Mouse (Mus musculus) lung, embryonic 16.5 days (tissue): ENCODE measurements at regions not wholly inside any gene's neighbourhood (a gene's known extent, or its start where the extent isn't known, plus 50 kb on each side); places are given as distances from the start of the nearest gene placed in this dataset.
A peak's percentile ranks its signal among the peaks of the same experiment; 100 is the strongest.

Experiments
- ATAC-seq: fragments of 200-750 bp; cut with Nextera tagmentation; 2 replicates; pipeline ENCODE4 v1.8.0; 2017; ENCODE audit warnings: low read depth, mild to moderate bottlenecking, moderate library complexity
- H3K27ac ChIP-seq: fragments of 300-500 bp; sonication (generic); 2 replicates; pipeline ENCODE4 v1.5.1; 2014; ENCODE audit warnings: mild to moderate bottlenecking, control low read depth, low read length
- H3K27me3 ChIP-seq: fragments of 300-500 bp; sonication (generic); 2 replicates; pipeline ENCODE4 v1.6.1; 2014; ENCODE audit warnings: low read depth, low read length, mixed read lengths; ENCODE audit not compliant: control insufficient read depth, insufficient read depth
- H3K36me3 ChIP-seq: fragments of 300-500 bp; sonication (generic); 2 replicates; pipeline ENCODE4 v1.6.1; 2014; ENCODE audit warnings: low read length; ENCODE audit not compliant: control insufficient read depth, insufficient read depth
- H3K4me1 ChIP-seq: fragments of 300-500 bp; sonication (generic); replicated peaks from 2 replicates; pipeline ENCODE4 v1.6.1; 2014; ENCODE audit warnings: low read length, mixed read lengths; ENCODE audit not compliant: control insufficient read depth, insufficient read depth
- H3K4me2 ChIP-seq: fragments of 300-500 bp; sonication (generic); 2 replicates; pipeline ENCODE4 v1.6.1; 2014; ENCODE audit warnings: low read depth, low read length, control low read depth
- H3K4me3 ChIP-seq: fragments of 300-500 bp; sonication (generic); 2 replicates; pipeline ENCODE4 v1.5.1; 2014; ENCODE audit warnings: mild to moderate bottlenecking, low read length, control low read depth
- H3K9ac ChIP-seq: fragments of 300-500 bp; sonication (generic); 2 replicates; pipeline ENCODE4 v1.6.1; 2014; ENCODE audit warnings: low read length, control low read depth
- H3K9me3 ChIP-seq: fragments of 300-500 bp; sonication (generic); 2 replicates; pipeline ENCODE4 v1.6.1; 2016; ENCODE audit warnings: low read length; ENCODE audit not compliant: control insufficient read depth
- WGBS: fragments of 180-500 bp; shearing (Covaris S2); extraction: QIAGEN DNeasy Blood & Tissue Kit; methylation state at CpG from one replicate; pipeline ENCODE4 v1.1.7; 2014; 5-methylcytosine and 5-hydroxymethylcytosine counted together

- Histone ChIP-seq H3K36me3 (no peaks in the 10 kb centered on the region), H3K9me3 (0 out of 2 replicates have a peak, but pooled peaks cover 2% of the 10 kb centered on the region), H3K4me3 (no peak overlapping the region), H3K27ac (no peak overlapping the region), H3K27me3 (no peaks in the 10 kb centered on the region), H3K9ac (no peak overlapping the region), H3K4me2 (no peak overlapping the region), H3K4me1 (no peaks in the 10 kb centered on the region)
- 85% methylated on average over 11 of the region's 11 CpGs for WGBS
- ATAC-seq: no peak
Measured at GRCm38 (mm10) chr5:106191141-106191540, 266.8 kb downstream of the Barhl2 start.

DNA sequence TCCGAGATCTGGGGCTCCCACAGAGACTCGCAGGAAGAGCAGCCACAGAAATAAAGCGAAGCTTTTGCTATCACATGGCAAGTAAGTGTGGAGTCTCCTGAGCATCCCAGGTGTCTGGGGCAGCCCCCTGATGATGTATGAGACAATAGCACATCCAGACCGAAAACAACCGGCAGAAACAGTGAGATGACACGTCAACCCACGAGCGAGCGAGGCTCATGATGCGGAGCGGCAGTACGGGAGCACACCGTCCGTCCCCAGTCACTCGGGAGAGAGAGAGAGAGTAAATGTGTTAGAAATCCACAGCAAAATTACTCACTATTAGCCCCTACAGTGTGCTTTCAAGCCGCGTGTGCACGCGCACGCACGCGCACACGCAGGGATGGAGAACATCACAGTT is 276.2 kb downstream of the Barhl2 start:
- ATAC-seq: no peak
- no peak overlapping the region for H3K4me2 ChIP-seq
- no peaks in the 10 kb centered on the region for H3K36me3 ChIP-seq
- no peaks in the 10 kb centered on the region for H3K27me3 ChIP-seq
- H3K27ac ChIP-seq: no peak overlapping the region
- no peak overlapping the region for H3K9ac ChIP-seq
- no peak overlapping the region for H3K4me3 ChIP-seq
- WGBS: 89% methylated on average over 23 of the region's 23 CpGs
- no peaks in the 10 kb centered on the region for H3K9me3 ChIP-seq
- H3K4me1 ChIP-seq: no peaks in the 10 kb centered on the region

- no peak overlapping the region for H3K4me3 ChIP-seq
- H3K36me3 ChIP-seq: no peaks in the 10 kb centered on the region
- H3K9ac ChIP-seq: no peak overlapping the region
- peaks cover 5% of the 10 kb centered on the region for H3K4me1 ChIP-seq
- ATAC-seq: no peak; the same call in 1 of the 2 replicates
- H3K27ac ChIP-seq: no peak overlapping the region
- H3K4me2 ChIP-seq: no peak overlapping the region
- no peaks in the 10 kb centered on the region for H3K9me3 ChIP-seq
- 12% methylated on average over 3 of the region's 3 CpGs for WGBS
- no peaks in the 10 kb centered on the region for H3K27me3 ChIP-seq
Measured at GRCm38 (mm10) chr5:106172162-106172561, 285.8 kb downstream of the Barhl2 start.

DNA sequence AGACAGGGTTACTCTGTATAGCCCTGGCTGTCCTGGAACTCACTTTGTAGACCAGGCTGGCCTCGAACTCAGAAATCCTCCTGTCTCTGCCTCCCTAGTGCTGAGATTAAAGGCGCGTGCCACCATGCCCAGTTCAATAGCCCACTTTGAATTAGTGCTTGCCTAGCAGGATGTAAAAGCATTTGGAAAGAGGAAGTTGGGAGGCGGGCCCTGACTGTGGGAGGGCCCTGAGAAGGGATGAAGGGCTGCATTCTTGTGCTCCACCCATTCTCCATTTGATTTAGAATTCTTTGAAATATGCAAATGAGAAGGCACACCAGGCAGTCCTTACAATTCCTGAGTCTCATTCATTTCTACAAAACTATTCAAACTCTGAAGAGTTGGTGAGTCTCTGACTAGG is 287.6 kb downstream of the Barhl2 start:
- Histone ChIP-seq H3K27ac (no peak overlapping the region), H3K9me3 (no peaks in the 10 kb centered on the region), H3K4me2 (no peak overlapping the region), H3K36me3 (no peaks in the 10 kb centered on the region), H3K4me3 (no peak overlapping the region), H3K9ac (no peak overlapping the region), H3K27me3 (no peaks in the 10 kb centered on the region), H3K4me1 (peaks cover 5% of the 10 kb centered on the region)
- ATAC-seq: no peak
- WGBS: 95% methylated on average over 4 of the region's 4 CpGs

GRCm38 (mm10) chr5:106167556-106167955 is 290.4 kb downstream of the Barhl2 start:
- Histone ChIP-seq H3K4me1 (peaks cover 5% of the 10 kb centered on the region), H3K36me3 (no peaks in the 10 kb centered on the region), H3K4me3 (no peak overlapping the region), H3K27ac (no peak overlapping the region), H3K4me2 (no peak overlapping the region), H3K9me3 (no peaks in the 10 kb centered on the region), H3K9ac (no peak overlapping the region), H3K27me3 (no peaks in the 10 kb centered on the region)
- no peak for ATAC-seq
- WGBS: 78% methylated on average over 11 of the region's 11 CpGs

GRCm38 (mm10) chr5:106166266-106166665 is 289.9 kb downstream of the Zfp326 start:
- no peaks in the 10 kb centered on the region for H3K9me3 ChIP-seq
- ATAC-seq: no peak
- H3K4me3 ChIP-seq: no peak overlapping the region
- WGBS: 63% methylated on average over 5 of the region's 5 CpGs
- no peaks in the 10 kb centered on the region for H3K4me1 ChIP-seq
- no peak overlapping the region for H3K4me2 ChIP-seq
- H3K27me3 ChIP-seq: no peaks in the 10 kb centered on the region
- no peaks in the 10 kb centered on the region for H3K36me3 ChIP-seq
- no peak overlapping the region for H3K27ac ChIP-seq
- no peak overlapping the region for H3K9ac ChIP-seq

DNA sequence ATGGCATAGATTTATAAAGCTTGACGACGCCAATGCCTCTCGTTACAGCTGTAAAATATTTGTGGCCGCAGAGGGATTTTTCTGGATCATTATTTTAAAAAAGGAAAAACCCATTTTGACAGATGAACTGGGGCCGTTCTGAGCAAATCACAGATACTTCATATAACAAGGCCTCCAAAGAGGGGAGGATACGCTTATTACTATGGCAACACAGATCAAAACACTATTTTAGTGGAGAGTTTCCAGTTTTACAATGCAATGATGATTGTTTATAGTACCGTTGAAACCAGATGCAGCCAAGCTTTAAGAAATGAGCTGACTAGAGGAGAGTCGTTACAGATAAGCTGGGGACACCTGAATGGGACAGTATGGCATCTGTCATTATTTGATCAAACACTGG is 287.8 kb downstream of the Zfp326 start:
- H3K4me3 ChIP-seq: no peak overlapping the region
- H3K27ac ChIP-seq: no peak overlapping the region
- WGBS: 51% methylated on average over 8 of the region's 8 CpGs
- 0 out of 2 replicates have a peak, but pooled peaks have one; percentile 20 for ATAC-seq
- H3K27me3 ChIP-seq: no peaks in the 10 kb centered on the region
- no peaks in the 10 kb centered on the region for H3K36me3 ChIP-seq
- H3K9me3 ChIP-seq: no peaks in the 10 kb centered on the region; the same call in 1 of the 2 replicates
- no peak overlapping the region for H3K4me2 ChIP-seq
- no peaks in the 10 kb centered on the region for H3K4me1 ChIP-seq
- no peak overlapping the region for H3K9ac ChIP-seq

DNA sequence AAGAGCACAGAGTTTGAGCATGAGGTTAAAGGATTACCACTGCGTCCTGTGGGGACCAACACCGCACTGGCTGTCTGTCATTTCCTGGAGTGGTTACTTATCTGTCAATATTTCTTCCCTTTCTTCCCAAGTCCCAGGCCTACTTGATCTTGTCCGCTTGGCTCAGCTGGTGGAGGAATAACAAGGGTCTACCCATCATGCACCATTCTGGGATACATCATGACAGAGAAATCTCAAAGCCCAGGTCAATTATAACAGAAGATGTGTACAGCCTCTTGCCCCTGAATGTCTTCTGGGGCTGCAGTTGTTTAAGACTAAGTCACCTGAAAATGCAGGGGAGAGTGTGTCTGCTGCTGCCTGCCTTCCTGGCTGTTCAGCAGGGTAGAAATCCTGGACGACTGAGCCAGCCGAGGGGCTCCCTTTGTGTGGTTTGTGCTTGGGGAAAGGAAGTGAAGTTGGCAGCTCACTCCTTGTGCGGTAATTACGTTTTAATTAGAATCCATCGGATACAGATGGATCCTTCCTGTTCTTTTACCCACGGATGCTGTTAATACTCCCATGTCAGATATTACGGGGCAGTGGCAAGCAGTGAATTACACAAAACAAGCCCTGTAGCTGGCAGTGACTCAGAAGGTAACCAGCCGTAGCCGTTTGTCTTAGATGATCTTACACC is 286.8 kb downstream of the Zfp326 start:
- H3K4me1 ChIP-seq: no peaks in the 10 kb centered on the region
- H3K36me3 ChIP-seq: no peaks in the 10 kb centered on the region
- H3K27me3 ChIP-seq: no peaks in the 10 kb centered on the region
- H3K4me2 ChIP-seq: no peak overlapping the region
- no peak overlapping the region for H3K4me3 ChIP-seq
- WGBS: 46% methylated on average over 12 of the region's 12 CpGs
- H3K27ac ChIP-seq: no peak overlapping the region
- H3K9ac ChIP-seq: no peak overlapping the region
- no peaks in the 10 kb centered on the region; the same call in 1 of the 2 replicates for H3K9me3 ChIP-seq
- no peak for ATAC-seq

- Histone ChIP-seq H3K4me3 (no peak overlapping the region), H3K9ac (no peak overlapping the region), H3K36me3 (no peaks in the 10 kb centered on the region), H3K27me3 (no peaks in the 10 kb centered on the region), H3K4me2 (no peak overlapping the region), H3K27ac (peak overlapping the region; percentile 66; the same call in 1 of the 2 replicates), H3K9me3 (no peaks in the 10 kb centered on the region; the same call in 1 of the 2 replicates), H3K4me1 (no peaks in the 10 kb centered on the region)
- peak; percentile 91 for ATAC-seq
Measured at GRCm38 (mm10) chr5:106139109-106139508, 262.7 kb downstream of the Zfp326 start.
